Mouse (Mus musculus): ENCODE data around the gene Zfp973. TPM values are rescaled to one million over a fixed set of nuclear protein-coding genes. Genes with fewer than 3 reads are reported as not detected.
"Not testable (repeated sequence)": the region's sequence is repeated elsewhere in the genome, so short reads cannot be mapped to it uniquely, and the experiment has no call there.

The Zfp973 gene
- polyA plus RNA-seq (2016; fragmentation: Nextera tagmentation; extraction: Ambion mirVana): 3.9 and 4.0 TPM in 2 replicates

- H3K4me3 ChIP-seq; H3K4me2 ChIP-seq; H3K27ac ChIP-seq; ATAC-seq; H3K36me3 ChIP-seq; H3K9me3 ChIP-seq (replicated peaks); H3K9ac ChIP-seq; H3K27me3 ChIP-seq (replicated peaks); H3K4me1 ChIP-seq: not testable (repeated sequence)
- no CpG with 5 or more reads among the region's 6 CpGs for WGBS (ENCODE audit: insufficient replicate concordance)
Measured at GRCm38 (mm10) chr2:176670222-176670621, at the start of gene Zfp973. Zfp973 (plus strand) TSS chr2:176670522.

DNA sequence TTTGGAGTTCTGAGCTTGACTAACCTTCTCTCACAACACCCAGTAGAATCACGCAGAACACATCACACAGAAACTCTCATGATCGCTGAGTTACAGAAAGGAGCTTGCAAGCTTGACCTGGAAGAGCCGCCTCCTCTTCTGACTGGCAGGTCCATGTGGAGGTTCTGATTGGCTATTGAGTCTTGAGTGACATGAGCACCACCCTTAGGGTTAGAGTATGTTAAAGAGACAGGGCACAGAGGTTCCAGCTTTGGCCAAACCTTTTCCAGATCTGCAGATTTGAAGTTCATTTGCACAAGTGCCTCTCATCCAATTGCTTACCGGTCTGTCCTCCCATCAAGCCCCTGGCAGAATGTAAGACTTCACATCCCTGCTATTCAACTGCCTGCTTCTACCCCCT is 34.1 kb upstream of the Zfp973 start, which contains the start of gene Gm14308:
TSS of gene Gm14308 (minus strand) at position 101 of the 400 bp plus-strand sequence.
- WGBS (ENCODE audit: insufficient replicate concordance): no CpG with 5 or more reads among the region's 4 CpGs
- ATAC-seq; H3K9me3 ChIP-seq (replicated peaks); H3K4me3 ChIP-seq; H3K27ac ChIP-seq; H3K27me3 ChIP-seq (replicated peaks); H3K4me1 ChIP-seq; H3K4me2 ChIP-seq; H3K9ac ChIP-seq; H3K36me3 ChIP-seq: not testable (repeated sequence)

DNA sequence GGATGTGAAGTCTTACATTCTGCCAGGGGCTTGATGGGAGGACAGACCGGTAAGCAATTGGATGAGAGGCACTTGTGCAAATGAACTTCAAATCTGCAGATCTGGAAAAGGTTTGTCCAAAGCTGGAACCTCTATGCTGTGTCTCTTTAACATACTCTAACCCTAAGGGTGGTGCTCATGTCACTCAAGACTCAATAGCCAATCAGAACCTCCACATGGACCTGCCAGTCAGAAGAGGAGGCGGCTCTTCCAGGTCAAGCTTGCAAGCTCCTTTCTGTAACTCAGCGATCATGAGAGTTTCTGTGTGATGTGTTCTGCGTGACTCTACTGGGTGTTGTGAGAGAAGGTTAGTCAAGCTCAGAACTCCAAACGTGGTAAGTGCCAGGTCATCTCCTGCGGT is 37.7 kb downstream of the Zfp973 start, which contains the start of gene Gm14305:
TSS of gene Gm14305 (plus strand) at position 278 of the 400 bp plus-strand sequence.
- not testable (repeated sequence) for H3K27me3 ChIP-seq (replicated peaks); H3K4me1 ChIP-seq; H3K27ac ChIP-seq; H3K9me3 ChIP-seq (replicated peaks); H3K36me3 ChIP-seq; ATAC-seq
- Histone ChIP-seq H3K4me2 (peak within 1 kb of the TSS; percentile 57), H3K9ac (peak within 1 kb of the TSS; percentile 39; the same call in 1 of the 2 replicates), H3K4me3 (peak within 1 kb of the TSS; percentile 58)
- 2% methylated on average over 4 of the region's 6 CpGs for WGBS (ENCODE audit: insufficient replicate concordance)

Other genes starting within 250 kb of the Zfp973 start
- 4.4 and 5.6 TPM in 2 replicates for gene Gm14435, start 246.9 kb upstream of the Zfp973 start, polyA plus RNA-seq (2016; fragmentation: Nextera tagmentation; extraction: Ambion mirVana)
- gene Gm14434, start 183.7 kb upstream of the Zfp973 start, polyA plus RNA-seq (2016; fragmentation: Nextera tagmentation; extraction: Ambion mirVana): 1.1 and 1.5 TPM in 2 replicates
- not detected in 2 replicates for gene Zfp967, start 149.5 kb upstream of the Zfp973 start, polyA plus RNA-seq (2016; fragmentation: Nextera tagmentation; extraction: Ambion mirVana)
- 3.8 and 5.3 TPM in 2 replicates for gene Gm14308, start 34.2 kb upstream of the Zfp973 start, polyA plus RNA-seq (2016; fragmentation: Nextera tagmentation; extraction: Ambion mirVana)
- 7.4 and 7.8 TPM in 2 replicates for gene Gm14305, start 37.8 kb downstream of the Zfp973 start, polyA plus RNA-seq (2016; fragmentation: Nextera tagmentation; extraction: Ambion mirVana)
- gene Gm14295, start 128.1 kb downstream of the Zfp973 start, polyA plus RNA-seq (2016; fragmentation: Nextera tagmentation; extraction: Ambion mirVana): 4.4 and 6.4 TPM in 2 replicates
- not detected in 2 replicates for gene Gm14408, start 160.6 kb downstream of the Zfp973 start, polyA plus RNA-seq (2016; fragmentation: Nextera tagmentation; extraction: Ambion mirVana)

Data from liver, embryonic 12.5 days (tissue).